Mouse (Mus musculus): Measurements from ENCODE around the gene Cldn6. TPM values are rescaled to one million over a fixed set of nuclear protein-coding genes. Genes with fewer than 3 reads are reported as not detected.

Cldn6 gene
- polyA plus RNA-seq, 1 experiment from 2014 or later = 10.1 TPM

- no peaks in the 10 kb centered on the region for H3K9me3 ChIP-seq (replicated peaks)
- H3K27ac ChIP-seq (replicated peaks) = no peak overlapping the region
- H3K4me3 ChIP-seq = no peak overlapping the region
- no peaks in the 10 kb centered on the region for H3K36me3 ChIP-seq
- DNase-seq (ENCODE audit: low spot score) = no peak
- no peaks in the 10 kb centered on the region for H3K4me1 ChIP-seq
- 75% methylated on average over 7 of the region's 7 CpGs for WGBS
- H3K27me3 ChIP-seq (ENCODE audit: low read depth, poor library complexity, severe bottlenecking) = peaks cover 24% of the 10 kb centered on the region
Observed at GRCm38 (mm10) chr17:23705525-23706104, 26.6 kb downstream of the Cldn6 start.

DNA sequence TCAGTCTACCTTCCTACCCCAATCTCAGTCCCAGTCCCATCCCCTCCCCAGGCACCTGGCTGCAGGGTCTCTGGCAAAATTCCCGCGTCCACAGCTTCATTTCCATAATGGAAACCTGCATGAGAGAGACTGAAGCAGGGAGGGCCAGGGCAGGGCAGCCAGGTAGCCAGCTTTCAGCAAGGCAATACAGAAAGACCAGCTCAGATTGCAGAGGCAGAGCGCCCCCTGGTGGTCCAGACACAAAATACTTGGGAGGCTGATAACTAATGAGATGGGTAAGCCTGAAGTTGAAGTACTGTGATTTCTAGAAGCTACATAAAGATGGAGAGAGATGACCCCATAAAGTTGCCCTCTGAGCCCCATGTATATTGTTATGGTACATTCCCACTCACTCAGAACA is 27.2 kb downstream of the Cldn6 start:
- Histone ChIP-seq H3K27ac (replicated peaks) (no peak overlapping the region), H3K4me1 (no peaks in the 10 kb centered on the region), H3K9me3 (replicated peaks) (no peaks in the 10 kb centered on the region), H3K36me3 (no peaks in the 10 kb centered on the region), H3K27me3 (ENCODE audit: low read depth, poor library complexity, severe bottlenecking) (peaks cover 19% of the 10 kb centered on the region), H3K4me3 (no peak overlapping the region)
- 0% methylated on average over 3 of the region's 3 CpGs for WGBS
- DNase-seq (ENCODE audit: low spot score) = peak; percentile 84

DNA sequence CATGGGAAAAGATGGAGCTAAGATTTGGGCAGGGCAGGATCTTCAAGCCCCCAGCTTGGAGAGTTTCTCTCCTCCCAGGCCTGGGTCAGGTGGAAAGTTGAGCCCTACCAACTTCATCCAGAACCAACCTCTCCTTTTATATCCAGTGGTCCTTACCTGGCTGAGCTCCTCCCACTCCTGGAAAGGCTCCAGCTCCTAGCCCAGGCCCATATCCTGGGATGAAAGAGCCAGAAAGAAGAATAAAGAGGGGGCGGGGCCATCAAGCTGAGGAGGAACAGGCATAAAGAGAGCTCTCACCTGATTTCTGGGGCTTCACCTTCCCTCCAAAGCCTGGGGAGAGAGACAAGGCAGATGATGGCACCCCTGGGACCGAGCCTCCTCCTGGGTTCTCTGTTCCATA is 38.0 kb downstream of the Cldn6 start:
- Histone ChIP-seq H3K4me3 (no peak overlapping the region), H3K27ac (replicated peaks) (no peak overlapping the region), H3K4me1 (no peaks in the 10 kb centered on the region), H3K36me3 (no peaks in the 10 kb centered on the region), H3K9me3 (replicated peaks) (no peaks in the 10 kb centered on the region), H3K27me3 (ENCODE audit: low read depth, poor library complexity, severe bottlenecking) (no peaks in the 10 kb centered on the region)
- WGBS = 69% methylated on average over 2 of the region's 2 CpGs
- no peak for DNase-seq (ENCODE audit: low spot score)

DNA sequence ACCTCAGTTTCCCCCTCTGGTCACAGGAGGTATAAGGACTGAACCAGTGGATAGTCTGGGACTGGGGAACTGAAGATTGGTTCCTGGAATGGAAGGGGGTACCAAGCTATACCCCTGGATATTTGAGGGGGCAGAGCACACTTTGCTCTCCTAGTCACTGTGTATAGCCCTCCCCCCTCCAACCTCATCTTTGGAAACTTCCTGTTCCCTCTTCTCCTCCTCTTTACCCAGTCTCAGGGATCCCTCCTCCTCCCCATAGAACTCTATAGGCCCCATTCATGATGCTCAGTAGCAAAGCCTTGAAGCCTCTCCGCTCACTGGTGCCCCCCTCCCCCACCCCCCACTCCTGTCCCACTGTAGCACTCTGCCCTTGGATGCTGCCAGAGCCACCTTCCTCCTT is 40.4 kb downstream of the Cldn6 start:
- no peaks in the 10 kb centered on the region for H3K36me3 ChIP-seq
- no peaks in the 10 kb centered on the region for H3K27me3 ChIP-seq (ENCODE audit: low read depth, poor library complexity, severe bottlenecking)
- no peak for DNase-seq (ENCODE audit: low spot score)
- 36% methylated on average over 1 of the region's 1 CpGs for WGBS
- no peaks in the 10 kb centered on the region for H3K4me1 ChIP-seq
- H3K27ac ChIP-seq (replicated peaks) = no peak overlapping the region
- no peaks in the 10 kb centered on the region for H3K9me3 ChIP-seq (replicated peaks)
- no peak overlapping the region for H3K4me3 ChIP-seq

DNA sequence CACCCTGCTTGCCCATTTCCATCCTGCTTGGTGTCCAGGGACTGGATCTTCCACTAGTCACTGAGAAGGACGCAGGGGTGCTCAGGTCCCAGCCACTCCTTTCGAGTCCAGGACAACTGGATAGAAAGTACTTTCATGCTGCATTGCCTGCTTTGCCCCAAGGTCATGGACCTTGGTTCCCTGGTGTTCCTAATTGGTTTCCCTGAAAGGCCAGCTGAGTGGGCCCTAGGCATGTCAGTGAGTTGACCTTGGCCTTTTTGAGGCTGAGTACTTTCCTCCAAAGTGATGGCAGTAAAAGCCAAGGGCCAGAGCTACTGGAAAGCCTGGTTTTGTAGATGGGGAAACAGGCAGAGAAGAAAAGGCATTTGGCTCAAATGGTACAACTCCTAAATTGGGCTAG is 42.8 kb downstream of the Cldn6 start:
- Histone ChIP-seq H3K36me3 (no peaks in the 10 kb centered on the region), H3K4me1 (peaks cover 14% of the 10 kb centered on the region), H3K4me3 (no peak overlapping the region), H3K27ac (replicated peaks) (no peak overlapping the region), H3K27me3 (ENCODE audit: low read depth, poor library complexity, severe bottlenecking) (no peaks in the 10 kb centered on the region; the same call in 1 of the 2 replicates), H3K9me3 (replicated peaks) (no peaks in the 10 kb centered on the region)
- WGBS = 85% methylated on average over 2 of the region's 2 CpGs
- DNase-seq (ENCODE audit: low spot score) = no peak

DNA sequence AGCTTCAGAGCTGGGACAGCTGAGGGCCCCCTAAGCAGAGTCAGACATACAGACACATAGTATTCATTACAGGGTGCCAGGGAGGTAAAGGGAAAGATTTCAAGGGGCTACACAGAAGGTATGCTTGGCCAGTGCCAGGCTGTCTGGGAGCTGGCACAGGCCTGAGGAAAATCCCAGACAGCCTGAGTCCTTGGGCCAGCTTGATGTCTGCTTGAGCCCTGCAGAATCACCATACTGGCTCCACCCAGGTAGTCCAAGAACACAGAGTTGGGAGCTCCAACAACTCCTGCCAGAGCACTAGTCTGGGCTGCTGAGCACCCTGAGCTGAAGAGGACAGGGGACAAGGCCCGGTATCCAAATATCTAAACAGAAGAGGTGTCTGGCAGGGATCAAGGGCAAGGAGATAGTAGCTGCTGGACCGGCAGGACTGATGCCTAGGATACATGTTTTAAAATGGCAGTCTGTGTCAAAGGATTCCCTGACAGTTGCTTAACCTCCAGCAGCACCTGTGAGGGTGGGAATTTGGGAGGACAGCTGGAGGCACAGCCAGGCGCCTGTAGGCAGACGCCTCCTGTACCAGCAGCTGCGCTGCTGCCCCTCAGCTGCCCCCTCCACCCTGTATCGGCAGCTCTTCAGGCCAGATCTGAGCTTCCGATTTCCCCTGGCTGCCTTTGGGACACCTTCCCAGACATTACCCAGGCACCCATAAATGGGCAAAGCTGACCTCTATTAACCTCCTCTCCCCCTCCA is 43.5 kb downstream of the Cldn6 start, which contains the start of gene 1520401A03Rik:
TSS of gene 1520401A03Rik (minus strand) at position 408 of the 750 bp plus-strand sequence.
- WGBS = 71% methylated on average over 7 of the region's 7 CpGs
- Histone ChIP-seq H3K27ac (replicated peaks) (no peak within 1 kb of the TSS), H3K4me1 (peaks cover 20% of the 10 kb centered on the region), H3K9me3 (replicated peaks) (no peaks in the 10 kb centered on the region), H3K27me3 (ENCODE audit: low read depth, poor library complexity, severe bottlenecking) (no peaks in the 10 kb centered on the region; the same call in 1 of the 2 replicates), H3K36me3 (no peaks in the 10 kb centered on the region), H3K4me3 (no peak within 1 kb of the TSS)
- no peak for DNase-seq (ENCODE audit: low spot score)

DNA sequence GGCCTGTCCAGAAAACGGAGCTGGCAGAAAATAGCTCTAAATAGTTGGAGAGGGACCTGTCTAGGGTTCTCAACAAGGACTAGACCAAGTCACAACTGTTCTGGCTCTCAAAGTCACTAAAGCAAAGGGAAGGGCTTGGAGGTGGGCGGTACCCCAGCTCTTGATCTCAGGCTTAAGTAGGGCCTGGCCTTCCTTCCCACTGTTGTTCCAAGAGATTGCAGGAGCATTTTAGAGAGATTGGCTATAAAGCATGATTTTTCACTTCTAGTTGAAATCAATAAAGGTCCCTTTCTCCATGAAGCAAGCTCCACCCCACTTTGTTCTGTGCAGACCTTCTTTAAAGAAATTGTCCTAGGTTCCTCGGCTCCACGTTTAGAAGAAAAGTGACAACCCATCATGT is 46.4 kb downstream of the Cldn6 start:
- DNase-seq (ENCODE audit: low spot score) = no peak
- Histone ChIP-seq H3K9me3 (replicated peaks) (no peaks in the 10 kb centered on the region), H3K4me1 (peaks cover 24% of the 10 kb centered on the region), H3K27me3 (ENCODE audit: low read depth, poor library complexity, severe bottlenecking) (no peaks in the 10 kb centered on the region; the same call in 1 of the 2 replicates), H3K36me3 (no peaks in the 10 kb centered on the region), H3K27ac (replicated peaks) (peak overlapping the region; percentile 89), H3K4me3 (peak overlapping the region; percentile 82)
- WGBS = 70% methylated on average over 4 of the region's 4 CpGs

GRCm38 (mm10) chr17:23725999-23726757 is 47.1 kb downstream of the Cldn6 start, which contains the start of gene Pkmyt1:
TSS of gene Pkmyt1 (plus strand) at chr17:23726336.
- Histone ChIP-seq H3K27me3 (ENCODE audit: low read depth, poor library complexity, severe bottlenecking) (no peaks in the 10 kb centered on the region; the same call in 1 of the 2 replicates), H3K9me3 (replicated peaks) (no peaks in the 10 kb centered on the region), H3K27ac (replicated peaks) (peak within 1 kb of the TSS; percentile 89), H3K36me3 (no peaks in the 10 kb centered on the region), H3K4me1 (peaks cover 24% of the 10 kb centered on the region), H3K4me3 (peak within 1 kb of the TSS; percentile 82)
- peak; percentile 95 for DNase-seq (ENCODE audit: low spot score)
- 1% methylated on average over 73 of the region's 73 CpGs for WGBS

DNA sequence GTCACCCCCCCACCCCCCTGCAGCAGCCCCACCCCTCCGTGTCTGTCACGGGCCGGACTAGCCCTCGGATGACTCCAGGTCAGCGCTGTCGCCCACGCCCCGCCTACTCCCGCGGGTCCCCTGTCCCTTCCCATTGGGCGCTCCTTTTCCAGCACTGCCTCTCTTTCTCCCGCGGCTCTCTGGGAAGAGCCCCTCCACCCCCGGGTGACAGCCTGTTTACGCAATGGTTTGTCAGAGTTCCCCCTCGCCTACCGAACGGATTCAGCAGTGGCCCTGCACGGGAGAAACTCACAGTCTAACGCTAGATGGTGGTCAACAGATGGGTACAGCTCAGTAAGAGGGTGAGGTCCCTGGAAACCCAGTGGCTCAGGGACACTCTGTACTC is 47.7 kb downstream of the Cldn6 start:
- Histone ChIP-seq H3K4me3 (peak overlapping the region; percentile 82), H3K36me3 (no peaks in the 10 kb centered on the region), H3K4me1 (peaks cover 24% of the 10 kb centered on the region), H3K9me3 (replicated peaks) (no peaks in the 10 kb centered on the region), H3K27me3 (ENCODE audit: low read depth, poor library complexity, severe bottlenecking) (no peaks in the 10 kb centered on the region; the same call in 1 of the 2 replicates), H3K27ac (replicated peaks) (peak overlapping the region; percentile 89)
- WGBS = under 1% methylated on average over 20 of the region's 20 CpGs
- peak; percentile 87 for DNase-seq (ENCODE audit: low spot score)

DNA sequence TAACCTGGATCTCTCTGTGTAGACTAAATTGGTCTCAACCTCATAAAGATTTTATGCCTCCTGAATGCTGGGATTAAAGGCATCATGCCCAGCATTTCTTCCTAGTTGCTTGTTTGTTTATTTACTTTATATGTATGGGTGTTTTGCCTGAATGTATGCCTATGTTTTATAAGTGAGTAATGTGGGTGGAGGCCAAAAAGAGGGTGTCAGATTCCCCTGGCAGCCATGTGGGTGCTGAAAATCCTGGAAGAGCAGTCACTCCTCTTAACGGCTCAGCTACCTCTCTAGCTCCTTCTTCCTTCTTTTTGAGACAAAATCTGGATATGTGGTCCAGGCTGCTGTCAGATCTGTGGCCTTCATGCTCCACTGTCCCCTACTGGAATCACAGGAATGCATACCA is 51.4 kb downstream of the Cldn6 start:
- H3K4me1 ChIP-seq = peaks cover 22% of the 10 kb centered on the region
- H3K4me3 ChIP-seq = no peak overlapping the region
- H3K27me3 ChIP-seq (ENCODE audit: low read depth, poor library complexity, severe bottlenecking) = no peaks in the 10 kb centered on the region; the same call in 1 of the 2 replicates
- no peak for DNase-seq (ENCODE audit: low spot score)
- H3K9me3 ChIP-seq (replicated peaks) = no peaks in the 10 kb centered on the region
- 72% methylated on average over 1 of the region's 1 CpGs for WGBS
- H3K36me3 ChIP-seq = peaks cover 29% of the 10 kb centered on the region
- no peak overlapping the region for H3K27ac ChIP-seq (replicated peaks)

Measured in midbrain, embryonic 10.5 days (tissue).